In genomic region chr12:28710566-28711185, GRCm38 (mm10) we compare ENCODE assay signal across 11 mouse cellular contexts. TPM values are rescaled to one million over a fixed set of nuclear protein-coding genes. Genes with fewer than 3 reads are reported as not detected.
DNase-seq lines count a peak whose midpoint lies in the region; ATAC-seq lines count a peak whose summit lies in the region.
"Had no signal": no experiment of that assay in that cellular context is flagged by ENCODE, and none has a peak within 500 bp of the region (broad histone marks: within the 10 kb centered on the region; RNA-seq: fewer than 3 reads in every experiment).

No protein-coding gene starts in this region.

- no peaks in the 10 kb centered on the region for H3K27me3 ChIP-seq in neural tube, embryonic 13.5 days
- H3K27me3 ChIP-seq in midbrain, embryonic 15.5 days (replicated peaks) = no peaks in the 10 kb centered on the region
- H3K27me3 ChIP-seq: CH12.LX had no signal

- no peak overlapping the region for H3K4me2 ChIP-seq in neural tube, embryonic 13.5 days
- no peak overlapping the region for H3K4me2 ChIP-seq in midbrain, embryonic 15.5 days

- H3K27ac ChIP-seq in neural tube, embryonic 13.5 days (replicated peaks) = peak overlapping the region; percentile 59
- H3K27ac ChIP-seq in midbrain, embryonic 15.5 days = peak overlapping the region; percentile 60; the same call in 1 of the 2 replicates
- H3K27ac ChIP-seq: heart, adult 2 months had no signal

- no peak overlapping the region for H3K4me3 ChIP-seq in neural tube, embryonic 13.5 days
- no peak overlapping the region for H3K4me3 ChIP-seq in midbrain, embryonic 15.5 days
- H3K4me3 ChIP-seq: erythroblast, embryonic 14.5 days; heart, adult 2 months had no signal

- DNase-seq in neural tube, embryonic 10.5 days (ENCODE audit: extremely low spot score, low spot score) = no peak
- DNase-seq in layer of hippocampus, adult 18-20 months (ENCODE audit: low spot score in 2 of 2) = peak; percentile 63 to 79
- DNase-seq in gastrocnemius, postnatal 25 days = no peak
- no peak for DNase-seq in kidney, postnatal 4 days
- DNase-seq: cerebellum, postnatal 36 days; heart, adult 2 months had no signal

- H3K9me3 ChIP-seq in neural tube, embryonic 13.5 days = no peaks in the 10 kb centered on the region
- no peaks in the 10 kb centered on the region for H3K9me3 ChIP-seq in midbrain, embryonic 15.5 days

- H3K4me1 ChIP-seq in neural tube, embryonic 13.5 days (replicated peaks) = peaks cover 12% of the 10 kb centered on the region
- no peaks in the 10 kb centered on the region for H3K4me1 ChIP-seq in midbrain, embryonic 15.5 days

- WGBS in neural tube, embryonic 13.5 days = 64% methylated on average over 22 of the region's 22 CpGs
- WGBS in midbrain, embryonic 15.5 days = 60% methylated on average over 22 of the region's 22 CpGs

- H3K36me3 ChIP-seq in neural tube, embryonic 13.5 days = peaks cover 43% of the 10 kb centered on the region
- H3K36me3 ChIP-seq in midbrain, embryonic 15.5 days (replicated peaks) = peaks cover 8% of the 10 kb centered on the region; the same call in 1 of the 2 replicates

- H3K9ac ChIP-seq in neural tube, embryonic 13.5 days = no peak overlapping the region
- no peak overlapping the region for H3K9ac ChIP-seq in midbrain, embryonic 15.5 days

- no peak for ATAC-seq in neural tube, embryonic 13.5 days (ENCODE audit: low read depth)
- no peak for ATAC-seq in midbrain, embryonic 15.5 days (replicated peaks)
- no peak for ATAC-seq in activated CD4-positive, CD25-positive, alpha-beta regulatory T cell, adult 4 months

RNA-seq across cellular contexts. Expression of gene Adi1, which starts 35.6 kb away (rescaled TPM):
- 29.6 and 30.5 TPM in 2 replicates for polyA plus RNA-seq in neural tube, embryonic 13.5 days (2015; fragmentation: Nextera tagmentation; extraction: Ambion mirVana)
- total RNA-seq in layer of hippocampus, adult 18-20 months (2021) = 10 to 100 TPM; 41.9 to 44.4 TPM
- polyA plus RNA-seq in midbrain, embryonic 15.5 days (2015; fragmentation: Nextera tagmentation; extraction: Ambion mirVana) = 23.8 and 25.5 TPM in 2 replicates
- total RNA-seq in gastrocnemius, postnatal 25 days (2021) = 10 to 100 TPM; 34.6 to 45.1 TPM
- polyA plus RNA-seq in activated CD4-positive, CD25-positive, alpha-beta regulatory T cell, adult 4 months (2017; shearing (Covaris generic)) = 10 to 100 TPM; 34.9 to 47.6 TPM

RNA-seq across cellular contexts. Expression of gene Trappc12, which starts 39.6 kb away (rescaled TPM):
- polyA plus RNA-seq in neural tube, embryonic 13.5 days (2015; fragmentation: Nextera tagmentation; extraction: Ambion mirVana) = 36.5 and 40.5 TPM in 2 replicates
- total RNA-seq in layer of hippocampus, adult 18-20 months (2021) = 10 to 100 TPM; 58.4 to 62.0 TPM
- polyA plus RNA-seq in midbrain, embryonic 15.5 days (2015; fragmentation: Nextera tagmentation; extraction: Ambion mirVana) = 46.4 and 46.7 TPM in 2 replicates
- total RNA-seq in gastrocnemius, postnatal 25 days (2021) = 10 to 100 TPM; 13.7 to 14.5 TPM
- 10 to 100 TPM; 31.6 to 46.1 TPM for polyA plus RNA-seq in activated CD4-positive, CD25-positive, alpha-beta regulatory T cell, adult 4 months (2017; shearing (Covaris generic))

RNA-seq across cellular contexts. Expression of gene Eipr1, which starts 40.9 kb away (rescaled TPM):
- polyA plus RNA-seq in neural tube, embryonic 13.5 days (2015; fragmentation: Nextera tagmentation; extraction: Ambion mirVana) = 59.9 and 69.6 TPM in 2 replicates
- 10 to 100 TPM; 52.0 to 54.2 TPM for total RNA-seq in layer of hippocampus, adult 18-20 months (2021)
- polyA plus RNA-seq in midbrain, embryonic 15.5 days (2015; fragmentation: Nextera tagmentation; extraction: Ambion mirVana) = 79.2 and 85.6 TPM in 2 replicates
- total RNA-seq in gastrocnemius, postnatal 25 days (2021) = 1 to 10 TPM; 5.8 to 7.7 TPM
- polyA plus RNA-seq in activated CD4-positive, CD25-positive, alpha-beta regulatory T cell, adult 4 months (2017; shearing (Covaris generic)) = 10 to 100 TPM; 30.1 to 43.8 TPM

Comparison
In these comparisons a context has a peak if more than half of its experiments do, and no peak if none do; other contexts are left out.
1. DNase-seq: peak in layer of hippocampus, adult 18-20 months (2 of 2); none in neural tube, embryonic 10.5 days (single experiment), gastrocnemius, postnatal 25 days (single experiment) and kidney, postnatal 4 days (0 of 2).